Mouse (Mus musculus) left cerebral cortex, postnatal 4 days (tissue): Measurements from ENCODE around the gene Ankrd11. TPM values are rescaled to one million over a fixed set of nuclear protein-coding genes. Genes with fewer than 3 reads are reported as not detected.

Source experiments
- DNase-seq: peaks from one replicate; pipeline ENCODE4 v3.0.0-alpha.2; 2022
- intact Hi-C: fragments of 180-260 bp; cut with DNase I; formaldehyde crosslinking; loops from one replicate; pipeline ENCODE4 v1.15.1; 2025
- total RNA-seq, 2 experiments: library from RNA; stranded (reverse); gene quantifications; 2 replicates each; pipeline ENCODE4 v1.2.3; 2021

The Ankrd11 gene
- total RNA-seq, 2 experiments from 2014 or later, result 138 to 143 TPM

DNA sequence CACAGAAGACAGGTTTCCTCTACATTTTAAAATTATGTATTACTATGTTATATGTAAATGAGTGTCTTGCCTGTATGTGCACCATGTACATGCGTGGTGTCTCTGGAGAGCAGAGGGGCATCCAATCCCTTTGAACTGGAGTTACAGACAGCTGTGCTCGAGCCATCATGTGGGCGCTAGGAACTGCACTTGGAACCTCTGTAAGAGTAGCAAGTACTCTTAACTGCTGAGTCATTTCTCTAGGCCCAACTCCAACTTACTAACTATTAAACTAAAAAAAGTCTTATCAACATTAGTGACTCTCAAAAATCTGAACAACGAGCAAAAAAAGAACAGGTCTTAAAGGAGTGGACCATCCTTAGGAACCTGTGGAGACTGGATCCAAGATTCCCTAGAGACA lies 66.0 kb downstream of the Ankrd11 start:
- intact Hi-C loops, result no loop called here

DNA sequence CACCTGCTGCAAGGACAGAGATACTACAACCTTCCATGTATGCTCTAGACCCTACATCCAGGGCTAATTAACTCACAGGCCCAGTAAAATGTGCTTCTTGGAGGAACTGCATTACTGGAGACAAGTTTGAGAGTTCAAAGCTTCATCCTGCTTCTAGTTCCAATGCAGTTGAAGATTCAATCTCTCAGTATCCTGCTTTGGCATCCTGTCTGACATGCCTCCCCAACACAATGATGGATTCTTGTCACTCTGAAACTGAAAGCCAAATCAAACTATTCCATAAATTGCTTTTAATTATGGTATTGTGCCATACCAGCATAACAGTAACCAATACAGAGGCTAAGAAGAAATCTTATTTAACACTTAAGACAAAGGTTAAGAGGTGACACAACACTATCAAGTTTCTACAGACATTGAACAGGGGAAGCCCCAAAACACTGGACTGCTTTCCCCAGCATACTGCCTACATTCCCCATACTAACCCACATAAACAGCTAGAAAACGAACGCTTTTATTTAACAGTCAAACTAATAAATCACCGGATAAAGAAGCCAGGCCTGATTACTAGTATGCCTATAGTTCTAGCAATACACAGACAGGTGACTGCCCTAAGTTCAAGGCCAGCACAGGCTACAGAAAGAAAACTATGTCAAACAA lies 72.0 kb downstream of the Ankrd11 start:
- DNase-seq, result no peak
- intact Hi-C loops, result no loop called here

More for the DNA sequence above, 66.0 kb downstream of the Ankrd11 start:
- no peak for DNase-seq

DNA sequence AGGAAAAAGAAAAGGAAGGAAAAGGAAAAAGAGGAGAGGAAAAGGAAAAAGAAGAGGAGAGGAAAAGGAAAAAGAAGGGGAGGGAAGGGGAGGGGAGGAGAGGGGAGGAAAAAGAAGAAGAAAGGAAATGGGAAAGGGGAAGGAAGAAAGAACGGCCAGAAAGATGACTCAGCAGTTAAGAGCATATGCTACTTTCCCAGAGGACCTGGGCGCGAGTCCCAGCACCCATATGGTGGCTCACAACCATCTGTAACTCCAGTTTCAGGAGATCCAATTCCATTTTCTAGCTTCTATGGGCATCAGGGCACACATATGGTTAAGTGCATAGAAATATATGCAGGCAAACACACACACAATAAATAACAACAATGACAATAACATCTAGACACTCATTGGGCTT lies 73.9 kb downstream of the Ankrd11 start:
- DNase-seq, result no peak
- intact Hi-C loops, result no loop called here

DNA sequence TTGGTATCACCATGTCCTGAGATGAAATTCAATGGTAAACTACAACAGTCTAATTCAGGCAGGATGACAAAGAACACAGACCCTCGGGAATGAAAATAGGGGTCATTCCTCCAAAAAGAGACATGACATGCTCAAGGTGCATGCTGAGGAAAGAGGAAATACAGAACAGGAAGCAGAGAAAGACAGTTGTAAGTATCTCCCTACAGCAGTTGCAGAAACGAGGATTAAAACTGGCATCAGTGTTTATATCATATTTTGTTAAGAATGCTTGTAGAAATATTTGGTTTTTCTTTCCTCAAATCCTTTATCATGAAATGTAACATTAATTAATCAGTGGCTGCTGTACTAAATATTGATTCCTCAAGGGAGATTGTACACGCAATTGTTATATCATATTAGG lies 75.4 kb downstream of the Ankrd11 start:
- intact Hi-C loops, result no loop called here

DNA sequence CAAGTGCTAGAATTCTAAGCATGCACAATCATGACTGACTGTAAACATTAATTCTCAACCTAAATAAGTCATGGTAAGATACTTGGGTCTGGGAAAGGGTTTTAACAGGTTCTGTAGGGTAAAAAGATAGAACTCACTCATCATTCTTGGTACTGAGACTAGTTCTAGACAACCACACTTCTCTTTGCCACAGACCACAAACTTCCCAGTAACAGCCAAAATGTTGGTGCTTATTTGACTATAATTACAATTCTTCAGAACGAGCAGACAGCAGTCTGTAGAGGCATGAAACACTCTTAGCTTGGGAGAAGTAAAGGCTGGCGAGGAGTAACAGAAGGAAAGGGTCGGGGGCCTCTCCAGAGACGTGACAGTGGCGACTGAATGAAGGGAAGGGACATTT lies 80.0 kb downstream of the Ankrd11 start:
- no peak for DNase-seq
- intact Hi-C loops, result no loop called here

More for the DNA sequence above, 75.4 kb downstream of the Ankrd11 start:
- no peak for DNase-seq

DNA sequence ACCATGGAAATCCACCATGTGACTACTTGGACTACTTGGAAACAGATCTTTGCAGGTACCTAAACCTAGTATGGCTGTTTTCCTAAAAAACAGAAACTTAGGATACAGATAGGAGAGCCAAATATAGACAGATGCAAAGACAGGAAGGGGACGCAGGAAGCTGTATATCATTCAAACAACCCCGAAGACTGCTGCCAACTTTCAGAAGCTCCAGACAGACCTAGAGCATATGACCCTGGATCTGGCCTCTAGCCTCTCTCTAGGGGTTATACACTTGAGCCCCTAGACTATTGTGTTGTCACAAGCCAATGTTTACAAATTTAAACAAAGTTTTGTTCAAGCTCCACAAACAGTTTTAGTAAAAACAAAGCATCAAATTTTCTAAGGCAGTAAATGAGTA lies 80.6 kb downstream of the Ankrd11 start:
- no peak for DNase-seq

DNA sequence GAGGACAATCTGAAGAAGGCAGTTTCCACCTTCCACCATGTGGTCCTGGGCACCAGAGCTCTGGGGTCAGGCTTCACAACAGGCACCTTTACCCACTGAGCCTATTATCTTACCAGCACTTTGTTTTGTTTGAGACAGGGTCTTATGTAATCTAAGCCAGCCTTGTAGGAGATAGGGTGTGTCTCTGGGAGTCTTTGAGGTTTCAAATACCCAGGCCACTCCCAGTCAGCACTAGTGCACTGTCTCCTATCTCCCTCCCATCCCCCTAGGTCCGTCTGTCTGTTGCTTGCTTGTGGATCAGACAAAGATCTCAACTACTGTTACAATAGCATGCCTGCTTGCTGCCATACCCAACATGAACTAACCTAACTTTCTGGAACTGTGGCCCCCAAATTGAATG lies 81.1 kb downstream of the Ankrd11 start:
- DNase-seq, result no peak
- intact Hi-C loops, result no loop called here

More for the DNA sequence above, 80.6 kb downstream of the Ankrd11 start:
- intact Hi-C loops, result no loop called here

DNA sequence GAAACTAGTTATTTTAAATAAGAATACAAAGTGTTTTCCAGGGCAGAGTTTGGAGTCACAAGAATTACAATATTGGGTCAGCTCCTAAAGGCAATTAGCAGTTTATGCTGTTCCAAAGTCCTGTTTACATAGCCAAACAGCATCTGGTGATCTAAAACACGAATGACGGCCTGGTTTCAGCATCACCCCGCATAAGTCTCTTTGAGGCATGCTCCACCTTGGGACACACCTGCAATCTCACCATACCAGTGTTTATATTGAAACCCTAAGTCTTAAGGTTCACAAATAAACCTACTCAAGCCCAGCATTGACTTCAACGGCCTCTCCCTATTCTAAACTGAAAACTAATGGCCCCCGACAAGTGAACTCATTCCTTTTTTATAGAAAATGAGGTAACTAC lies 81.8 kb downstream of the Ankrd11 start:
- DNase-seq, result no peak
- intact Hi-C loops, result no loop called here

DNA sequence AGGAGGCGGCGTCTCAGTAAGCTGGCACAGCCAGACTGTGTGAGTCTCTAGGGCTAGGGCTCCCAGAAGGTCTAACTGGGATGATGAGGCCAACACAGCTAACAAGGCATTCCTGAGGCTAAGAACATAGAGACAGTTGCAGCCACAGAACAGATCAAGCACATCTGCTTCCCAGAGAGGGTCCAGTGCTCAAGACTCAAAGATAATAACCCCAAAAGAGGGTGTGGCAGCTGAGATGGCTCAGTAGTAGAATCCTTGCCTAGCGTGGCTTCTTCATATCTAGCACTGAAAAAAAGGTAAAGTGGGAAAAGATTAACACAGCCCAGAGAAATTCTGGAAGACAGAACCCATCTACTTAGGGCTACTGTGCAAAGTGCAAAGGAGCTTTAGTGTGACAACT lies 86.1 kb downstream of the Ankrd11 start:
- DNase-seq, result no peak
- intact Hi-C loops, result no loop called here

DNA sequence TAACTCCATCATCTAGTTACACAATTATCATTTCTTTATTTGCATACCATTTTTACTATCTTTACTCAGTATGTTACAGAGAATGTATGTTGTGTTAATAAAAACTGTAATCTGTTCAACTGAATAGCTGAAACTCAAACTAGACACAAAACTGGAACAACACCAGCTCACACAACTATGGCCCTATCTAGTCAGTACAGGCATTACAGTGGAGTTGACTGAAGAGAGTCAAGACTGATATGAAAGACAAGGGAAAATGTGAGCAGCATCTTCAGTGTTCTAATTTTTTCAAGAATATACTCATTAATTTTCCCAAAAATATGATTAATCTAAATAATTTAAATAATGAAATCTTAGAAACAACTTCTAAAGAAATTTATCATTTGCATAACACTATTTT lies 86.9 kb downstream of the Ankrd11 start:
- intact Hi-C loops, result no loop called here

DNA sequence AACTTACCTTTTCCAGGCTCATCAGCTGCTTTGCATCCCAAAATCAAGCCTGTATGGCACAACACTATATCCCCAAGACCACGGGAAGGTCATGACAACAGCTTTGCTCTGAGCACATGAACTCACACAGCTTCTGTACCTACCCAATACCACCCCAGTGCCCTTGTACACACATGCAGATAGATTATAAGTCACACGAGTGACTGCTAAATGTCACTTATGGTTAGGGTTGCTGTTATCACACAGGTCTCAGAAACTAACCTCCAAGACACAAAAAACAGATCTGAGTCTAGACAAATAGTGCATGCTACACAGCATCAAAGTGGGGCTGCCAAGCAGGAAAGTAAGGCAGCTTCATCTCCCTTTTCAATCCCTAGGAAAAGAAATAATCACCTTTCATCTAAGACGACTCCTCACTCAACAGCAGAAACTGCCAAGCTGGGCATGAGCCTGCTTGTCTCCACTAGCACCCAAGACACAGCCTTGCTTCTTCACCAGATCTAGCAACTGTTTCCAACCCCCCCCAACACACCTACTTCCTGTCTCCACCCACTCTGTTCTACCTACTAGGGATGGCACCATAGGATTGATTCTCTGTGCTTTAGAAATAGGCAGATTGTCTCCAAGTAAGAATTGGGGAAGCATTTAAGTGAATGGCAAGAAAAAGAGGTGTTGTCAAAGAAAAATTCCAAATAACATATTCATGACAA lies 87.8 kb downstream of the Ankrd11 start:
- no peak for DNase-seq
- intact Hi-C loops, result no loop called here

More for the DNA sequence above, 86.9 kb downstream of the Ankrd11 start:
- DNase-seq, result no peak

DNA sequence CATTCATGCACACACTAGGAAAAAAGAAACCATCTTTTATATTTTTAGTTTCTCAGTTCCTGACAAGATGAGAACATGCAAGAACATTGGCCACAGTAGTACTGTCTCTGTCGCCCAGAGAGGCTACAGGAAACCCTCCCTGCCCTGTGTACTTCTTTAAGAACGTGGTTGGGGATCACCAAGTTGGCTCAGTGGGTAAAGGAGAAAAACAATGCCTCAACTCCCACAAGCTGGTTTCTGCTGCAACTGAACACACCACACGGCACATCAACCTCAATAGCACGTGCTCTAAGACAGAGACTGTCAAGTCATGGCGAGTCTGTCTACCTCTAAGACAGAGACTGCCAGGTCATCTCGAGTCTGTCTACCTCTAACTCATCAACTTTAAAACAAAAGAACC lies 89.0 kb downstream of the Ankrd11 start:
- intact Hi-C loops, result no loop called here

DNA sequence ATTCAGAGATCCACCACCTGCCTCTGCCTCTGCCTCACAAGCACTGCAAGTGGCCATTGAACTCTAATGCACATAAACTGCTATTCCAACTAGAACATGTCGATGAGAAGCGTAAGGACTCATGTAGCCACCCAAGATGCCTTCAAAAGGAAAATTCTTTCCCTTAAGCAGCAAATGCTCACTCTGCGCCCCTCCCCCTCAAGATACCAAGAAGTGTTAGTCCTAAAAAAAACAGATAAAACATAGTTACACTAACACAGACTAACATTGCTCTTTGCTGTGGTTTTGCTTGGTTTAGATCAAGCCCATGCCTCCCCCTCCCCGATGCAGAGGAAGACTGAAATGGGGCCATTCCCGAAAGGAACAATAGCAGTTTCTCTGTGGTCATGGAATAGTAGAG lies 90.6 kb downstream of the Ankrd11 start:
- DNase-seq, result no peak

More for the DNA sequence above, 89.0 kb downstream of the Ankrd11 start:
- no peak for DNase-seq

DNA sequence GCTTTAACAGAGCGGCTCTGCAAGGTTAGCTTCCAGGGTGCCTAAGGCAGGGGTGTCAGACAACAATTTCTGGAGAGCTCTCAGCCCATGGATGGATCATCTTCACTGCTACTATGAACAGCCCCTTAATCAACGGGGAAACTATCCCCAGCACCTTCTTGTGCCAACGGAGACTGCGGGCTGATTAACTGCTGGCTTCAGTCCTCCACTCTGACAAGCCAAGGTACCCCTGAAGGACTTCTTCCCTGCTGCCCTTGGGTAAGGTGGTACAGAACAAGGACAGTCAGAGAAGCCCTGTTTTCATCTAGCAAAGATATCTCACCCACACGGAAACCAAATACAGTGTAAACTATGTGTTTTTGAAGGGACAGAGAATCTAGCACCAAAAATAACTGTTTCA lies 92.4 kb downstream of the Ankrd11 start:
- no peak for DNase-seq
- intact Hi-C loops, result no loop called here

More for the DNA sequence above, 90.6 kb downstream of the Ankrd11 start:
- intact Hi-C loops, result no loop called here

DNA sequence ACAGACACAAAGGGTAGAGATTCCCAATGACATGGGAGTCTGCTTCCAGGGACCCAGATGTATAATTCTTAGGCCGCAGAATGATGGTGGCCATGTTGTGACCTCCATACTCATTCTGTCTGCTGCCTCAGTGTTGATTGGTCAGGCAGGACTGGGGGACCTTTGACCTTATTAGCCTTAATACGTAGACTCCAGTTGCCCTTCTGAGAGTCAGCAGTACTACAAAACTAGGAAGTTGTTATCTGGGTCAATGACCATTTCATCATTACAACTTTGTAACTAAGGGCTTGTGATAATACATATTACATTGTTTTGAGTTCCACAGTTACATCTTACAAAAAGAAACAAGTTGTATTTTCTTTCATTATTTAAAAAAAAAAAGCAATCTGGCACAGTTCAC lies 96.3 kb downstream of the Ankrd11 start:
- intact Hi-C loops, result no loop called here

DNA sequence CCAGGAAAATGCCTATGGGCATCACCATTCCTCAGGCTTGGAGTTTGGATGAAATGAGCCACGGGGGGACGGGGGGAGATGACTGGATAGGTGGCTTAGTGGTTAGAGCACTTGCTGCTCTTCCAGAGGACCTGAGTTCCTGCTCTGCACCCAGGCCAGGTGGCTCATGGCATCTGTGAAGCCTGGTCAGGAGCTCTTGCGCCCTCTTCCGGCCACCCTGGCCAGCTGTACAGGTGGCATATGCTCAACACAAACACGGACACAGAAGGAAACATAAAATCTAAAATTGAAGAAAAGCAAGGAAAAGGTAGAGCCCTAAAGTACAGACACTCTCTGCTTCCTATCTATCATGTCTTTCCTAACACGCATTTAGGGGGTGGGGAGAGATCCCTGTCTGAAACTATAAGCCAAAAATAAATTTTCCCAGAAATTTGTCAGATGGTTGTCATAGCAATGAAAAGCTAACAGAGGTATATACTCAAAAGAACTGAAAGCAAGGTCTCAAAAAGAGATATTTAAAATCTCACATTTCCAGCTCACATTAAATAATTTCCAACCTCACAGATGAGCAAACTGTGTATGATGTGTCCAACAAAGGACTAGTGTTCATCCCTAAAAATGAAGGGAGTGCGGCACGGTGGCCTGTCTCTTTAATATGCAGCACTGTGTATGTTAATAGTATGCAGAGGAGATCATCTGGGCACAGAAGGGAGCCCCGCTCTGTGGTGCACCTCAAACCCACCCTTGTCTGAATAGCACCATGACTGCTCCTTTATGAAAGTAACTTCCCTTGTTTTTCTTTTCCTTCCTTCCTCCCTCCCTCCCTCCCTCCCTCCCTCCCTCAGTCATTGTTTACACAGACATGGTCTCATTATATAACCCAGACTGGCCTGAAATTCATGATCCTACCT lies 99.0 kb downstream of the Ankrd11 start:
- intact Hi-C loops, result no loop called here
- peak; percentile 20 for DNase-seq

More for the DNA sequence above, 96.3 kb downstream of the Ankrd11 start:
- DNase-seq, result no peak

DNA sequence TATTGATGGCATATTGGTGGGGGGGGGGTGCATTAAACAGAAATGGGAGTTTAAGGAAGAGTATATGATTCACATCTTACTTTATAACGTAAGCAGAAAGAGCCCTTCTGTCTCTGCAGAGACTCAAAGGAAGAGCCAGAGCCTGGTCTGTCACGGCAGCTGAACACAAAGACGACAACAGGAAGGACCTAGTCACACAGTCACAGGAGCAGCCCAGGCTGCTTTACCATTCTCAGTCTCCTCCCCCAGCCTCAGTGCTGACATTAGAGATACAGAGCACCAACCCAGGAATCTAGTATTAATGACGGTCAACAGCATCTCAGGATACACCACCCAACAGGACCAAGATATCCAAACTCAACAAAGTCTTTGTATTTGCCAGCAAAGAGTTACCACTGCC lies 103.5 kb downstream of the Ankrd11 start:
- intact Hi-C loops, result no loop called here
- no peak for DNase-seq

DNA sequence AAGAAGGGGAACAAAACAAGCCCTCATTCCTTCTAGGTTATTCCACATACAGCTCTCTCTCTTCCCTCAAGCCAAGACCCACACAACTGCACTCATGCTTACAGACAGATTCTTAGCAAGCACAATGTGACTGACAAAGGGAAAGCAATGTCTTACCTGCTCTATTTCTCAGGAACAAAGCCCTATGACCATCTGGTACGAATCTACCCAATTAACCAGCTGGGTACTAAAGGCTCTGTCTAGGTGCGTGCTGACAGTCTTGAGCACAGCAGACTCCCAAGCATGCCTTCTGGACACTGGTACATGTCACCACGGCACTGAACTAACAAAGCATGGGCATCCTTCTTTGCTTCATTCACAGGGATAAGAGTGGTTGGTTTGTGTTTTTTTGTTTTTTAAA lies 103.9 kb downstream of the Ankrd11 start:
- intact Hi-C loops, result no loop called here
- no peak for DNase-seq

DNA sequence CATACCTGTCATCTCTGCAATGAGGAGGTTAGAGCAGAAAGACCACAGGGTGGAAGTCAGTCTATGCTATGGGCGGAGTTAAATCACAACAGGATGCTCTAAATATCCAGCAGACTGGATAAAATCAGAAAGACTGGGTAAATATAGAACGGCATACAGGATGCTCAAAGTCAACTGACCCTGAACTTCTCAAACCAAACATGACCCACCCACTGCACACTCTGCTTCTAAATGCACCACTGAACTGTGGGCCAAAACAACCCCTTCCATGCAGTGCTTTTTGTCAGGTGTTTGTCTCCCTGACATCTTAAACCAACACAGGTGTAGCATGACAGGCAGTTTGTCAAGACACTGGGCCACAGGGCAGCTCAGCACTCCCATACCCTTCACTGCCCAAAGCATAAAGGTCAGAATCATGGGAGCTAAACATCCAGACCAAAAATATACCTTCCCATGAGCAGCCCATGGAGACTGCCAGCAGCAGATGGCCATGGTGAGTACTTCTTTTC lies 104.5 kb downstream of the Ankrd11 start:
- no peak for DNase-seq
- intact Hi-C loops, result no loop called here

DNA sequence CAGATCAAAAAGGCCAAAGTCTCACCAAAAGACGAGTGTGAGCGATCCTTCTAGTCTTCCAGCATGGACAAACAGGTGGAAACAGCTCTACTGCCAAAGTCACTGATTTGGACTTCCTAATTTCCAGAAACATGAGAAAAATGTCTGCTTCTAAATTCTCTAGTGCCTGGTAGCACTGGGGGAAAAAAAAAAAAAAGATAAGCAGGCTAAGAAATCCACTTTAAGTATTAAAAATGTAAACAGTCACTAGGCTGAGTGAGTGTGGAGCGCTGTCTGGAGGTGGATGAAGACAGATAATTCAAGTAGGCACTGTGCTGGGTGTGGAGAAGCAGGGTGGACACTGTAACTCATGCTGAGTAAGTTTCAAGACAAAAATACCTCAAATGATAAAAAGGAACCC lies 106.2 kb downstream of the Ankrd11 start:
- DNase-seq, result no peak
- intact Hi-C loops, result no loop called here

DNA sequence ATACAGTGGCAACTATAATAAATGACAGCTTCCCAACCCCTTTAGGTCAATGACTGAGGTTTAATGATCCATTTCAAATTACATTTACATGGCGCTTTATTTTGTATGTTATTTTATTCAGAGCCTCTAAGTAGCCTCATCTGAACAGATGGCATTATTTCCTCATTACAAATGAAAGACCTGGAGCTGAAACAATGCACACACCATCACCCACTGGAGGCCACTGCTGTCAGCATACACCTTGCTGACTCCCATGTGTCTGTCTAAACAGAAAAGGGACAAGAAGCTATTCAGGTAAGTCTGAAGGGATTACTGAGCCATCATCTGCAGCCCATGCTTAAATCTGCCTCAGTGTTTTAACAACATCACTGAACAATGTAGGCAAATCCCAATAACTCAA lies 107.0 kb downstream of the Ankrd11 start:
- DNase-seq, result no peak
- intact Hi-C loops, result no loop called here
